Mouse (Mus musculus) forebrain, embryonic 13.5 days (tissue): ENCODE results near the gene Nudt13. TPM values are rescaled to one million over a fixed set of nuclear protein-coding genes. Genes with fewer than 3 reads are reported as not detected.
"Not testable (repeated sequence)": the region's sequence is repeated elsewhere in the genome, so short reads cannot be mapped to it uniquely, and the experiment has no call there.

ENCODE experiments used
- ATAC-seq: fragments of 200-750 bp; cut with Nextera tagmentation; 2 replicates; pipeline ENCODE4 v1.8.0; 2017
- H3K27ac ChIP-seq: fragments of 300-500 bp; sonication (generic); 2 replicates; pipeline ENCODE4 v1.5.1; 2015; ENCODE audit warnings: inconsistent platforms, mild to moderate bottlenecking, moderate library complexity
- H3K27me3 ChIP-seq: fragments of 300-500 bp; sonication (generic); 2 replicates; pipeline ENCODE4 v1.6.1; 2015; ENCODE audit warnings: mild to moderate bottlenecking, inconsistent platforms
- H3K36me3 ChIP-seq: fragments of 300-500 bp; sonication (generic); 2 replicates; pipeline ENCODE4 v1.6.1; 2015; ENCODE audit warnings: mild to moderate bottlenecking, inconsistent platforms; ENCODE audit not compliant: poor library complexity, severe bottlenecking
- H3K4me1 ChIP-seq: fragments of 300-500 bp; sonication (generic); 2 replicates; pipeline ENCODE4 v1.6.1; 2015; ENCODE audit warnings: inconsistent platforms
- H3K4me2 ChIP-seq: fragments of 300-500 bp; sonication (generic); 2 replicates; pipeline ENCODE4 v1.6.1; 2015; ENCODE audit warnings: inconsistent platforms, mild to moderate bottlenecking, moderate library complexity
- H3K4me3 ChIP-seq: fragments of 300-500 bp; sonication (generic); 2 replicates; pipeline ENCODE4 v1.5.1; 2015; ENCODE audit warnings: mild to moderate bottlenecking, inconsistent platforms
- H3K9ac ChIP-seq: fragments of 300-500 bp; sonication (generic); 2 replicates; pipeline ENCODE4 v1.6.1; 2015; ENCODE audit warnings: mild to moderate bottlenecking, inconsistent platforms
- H3K9me3 ChIP-seq: fragments of 300-500 bp; sonication (generic); replicated peaks from 2 replicates; pipeline ENCODE4 v1.6.1; 2016; ENCODE audit warnings: inconsistent platforms
- WGBS: fragments of 180-500 bp; shearing (Covaris S2); methylation state at CpG from one replicate; pipeline ENCODE4 v1.1.7; 2015; 5-methylcytosine and 5-hydroxymethylcytosine counted together
- polyA plus RNA-seq: library from polyadenylated mRNA; unstranded; fragments of >200 nt; fragmentation: Nextera tagmentation; extraction: Ambion mirVana; gene quantifications from 2 replicates; pipeline ENCODE4 v1.2.1, GENCODE M21; 2015

Gene Nudt13
- polyA plus RNA-seq, 1 experiment from 2014 or later = 15.8 TPM

GRCm38 (mm10) chr14:20294947-20295346 lies 450 bp downstream of the Nudt13 start:
- 53% methylated on average over 8 of the region's 8 CpGs for WGBS
- H3K9me3 ChIP-seq = no peaks in the 10 kb centered on the region
- no peak overlapping the region for H3K27ac ChIP-seq
- H3K4me1 ChIP-seq = peaks cover 13% of the 10 kb centered on the region
- ATAC-seq = no peak
- peak overlapping the region; percentile 58 for H3K4me2 ChIP-seq
- H3K9ac ChIP-seq = peak overlapping the region; percentile 47
- no peaks in the 10 kb centered on the region for H3K36me3 ChIP-seq
- peak overlapping the region; percentile 55 for H3K4me3 ChIP-seq
- H3K27me3 ChIP-seq = no peaks in the 10 kb centered on the region

GRCm38 (mm10) chr14:20297616-20298015 lies 3.1 kb downstream of the Nudt13 start:
- no peak for ATAC-seq
- Histone ChIP-seq H3K4me3 (no peak overlapping the region), H3K4me1 (peaks cover 13% of the 10 kb centered on the region), H3K4me2 (no peak overlapping the region), H3K27me3 (no peaks in the 10 kb centered on the region), H3K9ac (no peak overlapping the region), H3K9me3 (no peaks in the 10 kb centered on the region), H3K36me3 (no peaks in the 10 kb centered on the region), H3K27ac (no peak overlapping the region)
- 83% methylated on average over 3 of the region's 3 CpGs for WGBS

- no peak overlapping the region for H3K27ac ChIP-seq
- H3K27me3 ChIP-seq = no peaks in the 10 kb centered on the region
Observed at GRCm38 (mm10) chr14:20298131-20298530, 3.6 kb downstream of the Nudt13 start.

GRCm38 (mm10) chr14:20305085-20305484 lies 10.6 kb downstream of the Nudt13 start:
- not testable (repeated sequence) for H3K4me3 ChIP-seq

More at GRCm38 (mm10) chr14:20298131-20298530, 3.6 kb downstream of the Nudt13 start:
- Histone ChIP-seq H3K4me1 (peaks cover 13% of the 10 kb centered on the region), H3K9ac (no peak overlapping the region), H3K36me3 (no peaks in the 10 kb centered on the region), H3K4me2 (no peak overlapping the region), H3K4me3 (no peak overlapping the region), H3K9me3 (no peaks in the 10 kb centered on the region)
- WGBS = 93% methylated on average over 3 of the region's 3 CpGs
- ATAC-seq = no peak

GRCm38 (mm10) chr14:20315137-20315536 lies 20.6 kb downstream of the Nudt13 start:
- Histone ChIP-seq H3K27me3 (no peaks in the 10 kb centered on the region), H3K9me3 (no peaks in the 10 kb centered on the region), H3K4me1 (no peaks in the 10 kb centered on the region), H3K4me3 (no peak overlapping the region), H3K4me2 (no peak overlapping the region), H3K27ac (no peak overlapping the region), H3K9ac (no peak overlapping the region), H3K36me3 (peaks cover 51% of the 10 kb centered on the region)
- 87% methylated on average over 1 of the region's 1 CpGs for WGBS
- ATAC-seq = no peak

More at GRCm38 (mm10) chr14:20305085-20305484, 10.6 kb downstream of the Nudt13 start:
- H3K9me3 ChIP-seq, H3K27me3 ChIP-seq, H3K4me2 ChIP-seq, ATAC-seq, H3K4me1 ChIP-seq, H3K9ac ChIP-seq, H3K27ac ChIP-seq: not testable (repeated sequence)
- 61% methylated on average over 2 of the region's 2 CpGs for WGBS
- H3K36me3 ChIP-seq = peaks cover 25% of the 10 kb centered on the region

- no peak overlapping the region for H3K4me3 ChIP-seq
- peaks cover 63% of the 10 kb centered on the region for H3K36me3 ChIP-seq
- H3K9ac ChIP-seq = no peak overlapping the region
- WGBS = 81% methylated on average over 3 of the region's 3 CpGs
- H3K4me1 ChIP-seq = no peaks in the 10 kb centered on the region
- H3K9me3 ChIP-seq = no peaks in the 10 kb centered on the region
- no peak for ATAC-seq
- H3K27ac ChIP-seq = no peak overlapping the region
- no peaks in the 10 kb centered on the region for H3K27me3 ChIP-seq
- no peak overlapping the region for H3K4me2 ChIP-seq
Observed at GRCm38 (mm10) chr14:20319420-20319819, 24.9 kb downstream of the Nudt13 start.

GRCm38 (mm10) chr14:20324196-20324595 lies 29.7 kb downstream of the Nudt13 start:
- no peaks in the 10 kb centered on the region for H3K4me1 ChIP-seq
- H3K27me3 ChIP-seq = no peaks in the 10 kb centered on the region
- WGBS = 95% methylated on average over 9 of the region's 9 CpGs
- H3K9me3 ChIP-seq = no peaks in the 10 kb centered on the region
- H3K9ac ChIP-seq = no peak overlapping the region
- H3K36me3 ChIP-seq = peaks cover 78% of the 10 kb centered on the region
- ATAC-seq = no peak
- H3K4me2 ChIP-seq = no peak overlapping the region
- H3K27ac ChIP-seq = no peak overlapping the region
- no peak overlapping the region for H3K4me3 ChIP-seq

GRCm38 (mm10) chr14:20328474-20328873 lies 34.0 kb downstream of the Nudt13 start:
- ATAC-seq = no peak
- H3K36me3 ChIP-seq = peaks cover 80% of the 10 kb centered on the region
- no peak overlapping the region for H3K27ac ChIP-seq
- H3K9me3 ChIP-seq = no peaks in the 10 kb centered on the region
- H3K4me2 ChIP-seq = no peak overlapping the region
- no peaks in the 10 kb centered on the region for H3K4me1 ChIP-seq
- H3K9ac ChIP-seq = no peak overlapping the region
- no peaks in the 10 kb centered on the region for H3K27me3 ChIP-seq
- H3K4me3 ChIP-seq = no peak overlapping the region
- 64% methylated on average over 9 of the region's 9 CpGs for WGBS

GRCm38 (mm10) chr14:20331316-20331715 lies 36.8 kb downstream of the Nudt13 start:
- no peaks in the 10 kb centered on the region for H3K9me3 ChIP-seq
- H3K4me2 ChIP-seq = no peak overlapping the region
- H3K36me3 ChIP-seq = peaks cover 86% of the 10 kb centered on the region
- no peak for ATAC-seq
- H3K27me3 ChIP-seq = no peaks in the 10 kb centered on the region
- H3K4me3 ChIP-seq = no peak overlapping the region
- 92% methylated on average over 4 of the region's 4 CpGs for WGBS
- H3K4me1 ChIP-seq = no peaks in the 10 kb centered on the region
- no peak overlapping the region for H3K9ac ChIP-seq
- H3K27ac ChIP-seq = no peak overlapping the region

GRCm38 (mm10) chr14:20339415-20339814 lies 44.9 kb downstream of the Nudt13 start:
- WGBS = 98% methylated on average over 5 of the region's 5 CpGs

GRCm38 (mm10) chr14:20340149-20340548 lies 45.7 kb downstream of the Nudt13 start:
- no peak overlapping the region for H3K4me3 ChIP-seq
- H3K36me3 ChIP-seq = peaks cover 58% of the 10 kb centered on the region
- H3K4me1 ChIP-seq = 0 out of 2 replicates have a peak, but pooled peaks cover under 1% of the 10 kb centered on the region
- H3K9me3 ChIP-seq = no peaks in the 10 kb centered on the region
- no peaks in the 10 kb centered on the region for H3K27me3 ChIP-seq
- no peak overlapping the region for H3K9ac ChIP-seq
- H3K27ac ChIP-seq = no peak overlapping the region
- WGBS = 84% methylated on average over 8 of the region's 8 CpGs
- no peak for ATAC-seq
- no peak overlapping the region for H3K4me2 ChIP-seq

More at GRCm38 (mm10) chr14:20339415-20339814, 44.9 kb downstream of the Nudt13 start:
- no peak overlapping the region for H3K9ac ChIP-seq
- H3K4me3 ChIP-seq = no peak overlapping the region
- H3K27me3 ChIP-seq = no peaks in the 10 kb centered on the region
- no peaks in the 10 kb centered on the region for H3K9me3 ChIP-seq
- no peak overlapping the region for H3K4me2 ChIP-seq
- H3K27ac ChIP-seq = no peak overlapping the region
- ATAC-seq = no peak
- H3K36me3 ChIP-seq = peaks cover 60% of the 10 kb centered on the region
- H3K4me1 ChIP-seq = no peaks in the 10 kb centered on the region

GRCm38 (mm10) chr14:20340866-20341265 lies 46.4 kb downstream of the Nudt13 start:
- no peak overlapping the region for H3K9ac ChIP-seq
- no peak overlapping the region for H3K4me2 ChIP-seq
- no peak for ATAC-seq
- H3K27ac ChIP-seq = no peak overlapping the region
- no peak overlapping the region for H3K4me3 ChIP-seq
- H3K4me1 ChIP-seq = peaks cover 5% of the 10 kb centered on the region; the same call in 1 of the 2 replicates
- no peaks in the 10 kb centered on the region for H3K27me3 ChIP-seq
- H3K9me3 ChIP-seq = no peaks in the 10 kb centered on the region
- peaks cover 58% of the 10 kb centered on the region for H3K36me3 ChIP-seq
- WGBS = 90% methylated on average over 7 of the region's 7 CpGs

GRCm38 (mm10) chr14:20345885-20346284 lies 51.4 kb downstream of the Nudt13 start:
- WGBS = 90% methylated on average over 9 of the region's 9 CpGs
- no peaks in the 10 kb centered on the region for H3K9me3 ChIP-seq
- H3K27me3 ChIP-seq = no peaks in the 10 kb centered on the region
- H3K36me3 ChIP-seq = peaks cover 29% of the 10 kb centered on the region
- H3K9ac ChIP-seq = peak overlapping the region; percentile 38; the same call in 1 of the 2 replicates
- H3K27ac ChIP-seq = no peak overlapping the region
- no peak for ATAC-seq
- H3K4me2 ChIP-seq = no peak overlapping the region
- peaks cover 27% of the 10 kb centered on the region for H3K4me1 ChIP-seq
- no peak overlapping the region for H3K4me3 ChIP-seq
